Mouse (Mus musculus) C2C12 (cell line): ENCODE measurements at regions not wholly inside any gene's neighbourhood (a gene's known extent, or its start where the extent isn't known, plus 50 kb on each side); places are given as distances from the start of the nearest gene placed in this dataset.

Source experiments
- CEBPB ChIP-seq: IDR thresholded peaks from one replicate; pipeline ENCODE4 v1.6.1; 2011; ENCODE audit warnings: low read depth, mild to moderate bottlenecking, control low read depth, moderate library complexity
- CTCF ChIP-seq: IDR thresholded peaks from one replicate; pipeline ENCODE4 v1.5.1; 2011; ENCODE audit not compliant: control insufficient read depth, insufficient read depth, insufficient read length
- MAX ChIP-seq: IDR thresholded peaks from one replicate; pipeline ENCODE4 v1.6.1; 2011; ENCODE audit warnings: mild to moderate bottlenecking, control low read depth
- USF1 ChIP-seq: IDR thresholded peaks from one replicate; pipeline ENCODE4 v1.6.1; 2011; ENCODE audit warnings: low read depth, mild to moderate bottlenecking, control low read depth, moderate library complexity

- TF ChIP-seq CTCF (no peak), MAX (no peak), USF1 (no peak), CEBPB (no peak)
Measured at GRCm38 (mm10) chr10:42122768-42123635, 104.8 kb upstream of the Armc2 start.
